Mouse (Mus musculus): ENCODE results near the gene Coro1b.

- TF ChIP-seq CTCF (conservative IDR thresholded peaks at IDR 0.05; ENCODE audit: low read length): peak; percentile 68
- TF ChIP-seq POU5F1 (IDR thresholded peaks at IDR 0.05; ENCODE audit: borderline replicate concordance, low read length): no peak
Measured at GRCm38 (mm10) chr19:4099056-4099455, 49.4 kb upstream of the Coro1b start.

Data from E14TG2a.4 (cell line).